Mouse (Mus musculus) limb, embryonic 10.5 days (tissue): ENCODE data around the gene Fxr2. TPM values are rescaled to one million over a fixed set of nuclear protein-coding genes. Genes with fewer than 3 reads are reported as not detected.

Experiments used
- DNase-seq: peaks from one replicate; pipeline ENCODE4 v3.0.0-alpha.2; 2017; ENCODE audit warnings: low spot score
- H3K27ac ChIP-seq: fragments of 300-500 bp; sonication (generic); 2 replicates; pipeline ENCODE4 v1.5.1; 2016; ENCODE audit warnings: mild to moderate bottlenecking
- H3K27me3 ChIP-seq: fragments of 300-500 bp; sonication (generic); 2 replicates; pipeline ENCODE4 v1.6.1; 2016; ENCODE audit warnings: low read depth, mild to moderate bottlenecking; ENCODE audit not compliant: poor library complexity, severe bottlenecking
- H3K36me3 ChIP-seq: fragments of 300-500 bp; sonication (generic); 2 replicates; pipeline ENCODE4 v1.6.1; 2016; ENCODE audit warnings: mild to moderate bottlenecking, moderate library complexity
- H3K4me1 ChIP-seq: fragments of 300-500 bp; sonication (generic); 2 replicates; pipeline ENCODE4 v1.6.1; 2016
- H3K4me3 ChIP-seq: fragments of 300-500 bp; sonication (generic); 2 replicates; pipeline ENCODE4 v1.5.1; 2016; ENCODE audit warnings: mild to moderate bottlenecking, moderate library complexity
- H3K9me3 ChIP-seq: fragments of 300-500 bp; sonication (generic); replicated peaks from 2 replicates; pipeline ENCODE4 v1.6.1; 2016; ENCODE audit warnings: mild to moderate bottlenecking
- WGBS: fragments of 180-500 bp; shearing (Covaris S2); methylation state at CpG from one replicate; pipeline ENCODE4 v1.1.7; 2016; 5-methylcytosine and 5-hydroxymethylcytosine counted together
- polyA plus RNA-seq: library from polyadenylated mRNA; unstranded; fragments of >200 nt; fragmentation: Nextera tagmentation; extraction: Ambion mirVana; gene quantifications from 2 replicates; pipeline ENCODE4 v1.2.1, GENCODE M21; 2016

Fxr2 gene
- polyA plus RNA-seq, 1 experiment from 2014 or later, result 45.4 TPM

DNA sequence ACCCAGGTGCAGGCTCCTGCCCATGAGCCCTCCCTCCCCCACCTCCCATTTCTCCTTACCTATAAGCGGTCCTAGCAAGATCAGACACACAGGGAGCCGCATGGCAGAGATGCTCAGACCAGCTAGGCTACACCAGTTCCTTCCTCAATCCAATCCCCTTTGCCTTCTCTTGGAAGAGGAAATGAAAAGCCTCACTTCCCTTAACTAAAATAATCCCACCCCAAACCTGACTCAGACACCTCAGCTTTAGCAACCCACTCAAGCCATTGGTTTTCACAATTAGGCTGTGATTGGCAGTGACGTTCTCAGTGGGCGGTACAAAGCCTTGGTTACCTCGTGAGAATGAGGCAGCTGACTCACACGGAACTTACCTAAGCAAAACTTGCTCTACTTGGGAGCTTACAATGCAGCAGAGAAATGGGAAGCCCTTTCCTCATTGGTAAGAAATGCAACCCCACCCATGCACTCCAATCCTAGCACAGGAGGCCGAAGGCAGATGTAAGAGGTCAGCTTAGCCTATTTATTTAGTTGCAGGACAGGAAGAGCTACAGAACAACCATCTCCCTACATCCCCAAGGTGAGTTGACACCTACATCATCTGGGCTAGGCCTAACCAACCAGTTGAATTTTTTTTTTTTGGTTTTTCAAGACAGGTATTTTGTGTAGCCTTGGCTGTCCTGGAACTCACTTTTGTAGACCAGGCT is 33.3 kb downstream of the Fxr2 start, which contains the start of gene Cd68:
TSS of gene Cd68 (minus strand) at position 193 of the 704 bp plus-strand sequence.
- Histone ChIP-seq H3K9me3 (no peaks in the 10 kb centered on the region), H3K4me3 (0 out of 2 replicates have a peak within 1 kb of the TSS, but pooled peaks have one; percentile 9), H3K27ac (no peak within 1 kb of the TSS), H3K27me3 (no peaks in the 10 kb centered on the region), H3K36me3 (peaks cover 83% of the 10 kb centered on the region), H3K4me1 (peaks cover 45% of the 10 kb centered on the region)
- no peak for DNase-seq
- WGBS, result 35% methylated on average over 7 of the region's 7 CpGs

DNA sequence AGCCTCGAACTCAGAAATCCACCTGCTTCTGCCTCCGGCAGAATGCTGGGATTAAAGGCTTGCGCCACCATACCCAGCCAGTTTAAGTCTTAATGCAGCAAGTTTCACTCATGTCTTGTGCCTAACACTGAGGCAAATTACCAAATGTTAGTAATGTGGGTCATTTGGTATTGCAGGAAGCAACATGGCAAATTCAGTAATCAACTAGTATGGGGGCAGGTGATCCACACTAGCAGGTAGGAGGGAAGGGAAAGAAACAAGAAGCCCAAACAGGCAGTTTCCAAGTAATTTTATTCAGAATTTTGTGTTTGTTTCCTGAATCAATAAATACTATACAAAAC is 33.8 kb downstream of the Fxr2 start:
- Histone ChIP-seq H3K4me3 (0 out of 2 replicates have a peak overlapping the region, but pooled peaks have one; percentile 9), H3K36me3 (peaks cover 84% of the 10 kb centered on the region), H3K4me1 (peaks cover 40% of the 10 kb centered on the region), H3K9me3 (no peaks in the 10 kb centered on the region), H3K27ac (no peak overlapping the region), H3K27me3 (no peaks in the 10 kb centered on the region)
- DNase-seq, result no peak
- WGBS, result 86% methylated on average over 3 of the region's 3 CpGs

DNA sequence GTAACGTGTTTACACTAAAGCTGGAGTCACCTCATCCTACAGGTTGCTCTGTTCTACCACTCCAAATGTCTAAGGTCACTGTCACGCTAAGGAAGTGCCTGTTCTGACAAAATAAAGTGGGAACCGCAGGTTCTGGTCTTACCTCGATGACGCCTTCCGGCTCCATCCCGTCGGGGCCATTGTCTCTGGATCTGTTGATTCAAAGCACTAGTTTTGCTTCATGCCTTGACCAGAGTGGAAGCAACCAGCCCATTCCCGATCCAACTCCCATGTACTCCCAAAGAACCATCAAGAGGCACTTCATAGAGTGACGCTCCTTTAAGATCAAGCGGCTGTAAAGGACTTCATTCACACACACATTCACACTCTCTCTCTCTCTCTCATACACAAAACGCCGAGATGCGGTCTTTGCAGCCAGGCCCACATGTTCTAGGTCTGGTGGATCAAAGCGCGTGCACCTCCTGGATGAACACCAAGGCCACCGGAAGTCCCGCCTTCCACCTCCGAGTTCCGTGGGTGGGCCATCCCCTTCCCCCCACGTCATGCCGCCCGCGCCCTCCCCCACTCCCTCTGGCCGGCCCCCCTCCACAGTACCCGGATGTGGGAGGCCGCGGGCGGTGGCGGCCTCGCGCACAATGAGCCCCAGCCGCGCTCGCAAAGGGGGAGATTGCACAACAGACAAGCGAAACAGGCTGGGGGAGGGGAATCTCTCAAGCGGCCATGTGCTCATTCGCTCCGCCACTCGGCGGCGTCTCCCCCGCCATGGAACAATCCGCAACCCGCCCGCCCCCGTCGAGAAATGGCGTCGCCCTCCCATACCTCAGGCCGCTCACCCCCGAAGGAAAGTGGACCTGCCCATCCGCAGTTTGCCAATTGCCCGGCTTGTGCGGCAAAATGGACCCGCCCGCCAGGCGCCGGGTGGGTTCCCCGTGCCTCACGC is 38.3 kb downstream of the Fxr2 start:
- Histone ChIP-seq H3K4me1 (peaks cover 23% of the 10 kb centered on the region), H3K36me3 (peaks cover 88% of the 10 kb centered on the region), H3K9me3 (no peaks in the 10 kb centered on the region), H3K4me3 (peak overlapping the region; percentile 98), H3K27me3 (no peaks in the 10 kb centered on the region), H3K27ac (peak overlapping the region; percentile 99)
- under 1% methylated on average over 61 of the region's 61 CpGs for WGBS
- peak; percentile 97 for DNase-seq

GRCm38 (mm10) chr11:69671726-69672124 is 38.9 kb downstream of the Fxr2 start:
- Histone ChIP-seq H3K27ac (peak overlapping the region; percentile 99), H3K27me3 (no peaks in the 10 kb centered on the region), H3K9me3 (no peaks in the 10 kb centered on the region), H3K4me3 (peak overlapping the region; percentile 98), H3K4me1 (peaks cover 23% of the 10 kb centered on the region), H3K36me3 (peaks cover 88% of the 10 kb centered on the region)
- DNase-seq, result no peak
- WGBS, result 0% methylated on average over 43 of the region's 43 CpGs

DNA sequence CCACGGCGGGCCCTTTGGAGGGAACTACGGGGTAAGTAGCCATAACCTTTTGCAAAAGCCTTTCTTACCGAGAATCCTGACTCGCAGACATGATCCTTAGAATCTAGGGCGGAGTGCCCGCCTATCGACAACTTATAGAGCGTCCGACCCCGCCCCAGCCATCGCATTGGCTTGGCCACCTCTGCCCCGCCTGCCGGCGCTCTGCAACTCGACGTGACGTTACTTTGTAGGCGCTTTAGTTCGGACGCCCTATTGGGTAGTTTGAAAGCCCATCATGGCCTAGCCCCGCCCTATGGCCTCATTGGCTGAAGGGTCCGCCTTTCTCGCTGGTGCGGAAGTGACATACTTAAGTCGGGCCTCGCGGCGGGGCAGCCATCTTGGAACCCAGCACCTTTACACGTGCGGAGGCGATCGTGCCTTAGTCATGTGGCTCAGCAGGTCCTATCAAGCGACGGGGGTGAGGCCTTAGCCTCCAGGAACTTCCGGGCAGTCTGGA is 39.5 kb downstream of the Fxr2 start, which contains the start of gene Eif4a1:
TSS of gene Eif4a1 (minus strand) at position 213 of the 496 bp plus-strand sequence.
- H3K4me3 ChIP-seq, result peak within 1 kb of the TSS; percentile 98
- H3K9me3 ChIP-seq, result no peaks in the 10 kb centered on the region
- under 1% methylated on average over 36 of the region's 36 CpGs for WGBS
- H3K27me3 ChIP-seq, result no peaks in the 10 kb centered on the region
- DNase-seq, result peak; percentile 97
- peaks cover 89% of the 10 kb centered on the region for H3K36me3 ChIP-seq
- peak within 1 kb of the TSS; percentile 99 for H3K27ac ChIP-seq
- H3K4me1 ChIP-seq, result peaks cover 23% of the 10 kb centered on the region

DNA sequence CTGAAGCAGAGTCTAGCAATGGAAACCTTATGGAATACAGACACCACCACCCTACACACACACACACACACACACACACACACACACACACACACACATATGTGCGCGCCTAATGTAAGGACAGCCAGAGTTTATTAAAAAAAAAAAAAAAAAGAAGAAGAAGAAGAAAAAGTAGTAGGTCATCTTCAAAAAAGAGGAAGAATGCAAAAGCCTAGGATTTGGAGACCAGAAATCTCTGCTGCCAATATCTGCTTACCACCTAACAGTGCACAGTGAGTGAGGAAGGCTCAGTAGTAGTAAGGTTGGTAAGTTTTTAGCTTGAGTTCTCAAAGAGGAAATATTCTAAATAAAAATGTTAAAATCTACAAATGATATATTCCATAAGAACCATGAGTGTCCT is 46.4 kb downstream of the Fxr2 start:
- DNase-seq, result no peak
- Histone ChIP-seq H3K4me1 (peaks cover 38% of the 10 kb centered on the region), H3K27me3 (no peaks in the 10 kb centered on the region), H3K4me3 (peak overlapping the region; percentile 10; the same call in 1 of the 2 replicates), H3K9me3 (no peaks in the 10 kb centered on the region), H3K27ac (no peak overlapping the region), H3K36me3 (peaks cover 64% of the 10 kb centered on the region)
- 100% methylated on average over 2 of the region's 2 CpGs for WGBS

GRCm38 (mm10) chr11:69680136-69680855 is 47.5 kb downstream of the Fxr2 start:
- peaks cover 53% of the 10 kb centered on the region for H3K36me3 ChIP-seq
- peaks cover 42% of the 10 kb centered on the region for H3K4me1 ChIP-seq
- no peaks in the 10 kb centered on the region for H3K9me3 ChIP-seq
- DNase-seq, result no peak
- H3K4me3 ChIP-seq, result peak overlapping the region; percentile 92
- H3K27ac ChIP-seq, result no peak overlapping the region
- WGBS, result 93% methylated on average over 30 of the region's 30 CpGs
- H3K27me3 ChIP-seq, result peaks cover 2% of the 10 kb centered on the region; the same call in 1 of the 2 replicates

DNA sequence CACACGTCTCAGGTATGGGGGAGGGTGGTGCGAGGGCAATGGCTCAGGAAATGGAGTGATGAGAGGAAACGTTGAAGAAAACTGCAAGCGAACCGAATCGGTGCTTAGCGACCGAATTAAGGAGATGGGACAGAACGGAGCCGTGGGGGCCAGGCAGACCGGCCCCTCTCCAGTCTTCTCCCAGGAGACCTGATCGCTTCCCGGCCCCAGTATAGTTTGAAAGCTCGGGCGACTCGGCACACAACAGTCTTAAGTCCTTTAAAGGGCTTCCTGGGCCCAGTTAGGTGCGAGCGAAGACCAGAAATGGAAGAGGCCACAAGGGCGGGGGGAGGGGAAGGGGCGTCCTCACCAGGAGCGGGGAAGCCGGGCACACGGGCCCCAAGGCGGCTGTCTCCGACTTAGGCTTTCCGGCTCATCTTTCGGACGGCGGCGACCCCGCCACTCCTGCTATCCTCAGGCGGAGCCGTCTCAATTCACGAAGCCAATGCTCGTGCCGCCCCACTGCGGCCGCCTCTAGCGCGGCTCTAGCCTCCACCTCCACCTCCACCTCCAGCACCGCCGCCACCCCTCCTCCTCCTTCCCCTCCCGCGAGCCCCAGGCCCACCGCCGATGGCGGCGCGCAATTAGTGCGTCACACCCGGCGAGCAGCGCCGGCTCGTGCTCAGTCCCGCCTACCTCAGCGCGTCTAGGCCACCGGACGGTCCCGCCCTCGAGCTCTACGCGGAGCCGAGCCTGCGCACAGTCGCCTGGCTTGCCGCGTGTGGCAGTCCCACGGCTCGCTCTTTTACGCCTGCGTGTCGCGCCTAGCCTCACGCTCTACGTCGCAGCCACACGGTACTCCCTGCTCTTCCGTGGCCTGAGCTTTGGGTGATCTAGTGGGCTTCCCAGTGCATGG is 48.8 kb downstream of the Fxr2 start, which contains the start of gene Senp3:
TSS of gene Senp3 (minus strand) at position 771 of the 895 bp plus-strand sequence.
- Histone ChIP-seq H3K36me3 (peaks cover 40% of the 10 kb centered on the region), H3K4me1 (peaks cover 46% of the 10 kb centered on the region), H3K9me3 (no peaks in the 10 kb centered on the region), H3K4me3 (peak within 1 kb of the TSS; percentile 92), H3K27ac (peak within 1 kb of the TSS; percentile 93), H3K27me3 (peaks cover 7% of the 10 kb centered on the region; the same call in 1 of the 2 replicates)
- peak; percentile 100 for DNase-seq
- WGBS, result under 1% methylated on average over 80 of the region's 80 CpGs

DNA sequence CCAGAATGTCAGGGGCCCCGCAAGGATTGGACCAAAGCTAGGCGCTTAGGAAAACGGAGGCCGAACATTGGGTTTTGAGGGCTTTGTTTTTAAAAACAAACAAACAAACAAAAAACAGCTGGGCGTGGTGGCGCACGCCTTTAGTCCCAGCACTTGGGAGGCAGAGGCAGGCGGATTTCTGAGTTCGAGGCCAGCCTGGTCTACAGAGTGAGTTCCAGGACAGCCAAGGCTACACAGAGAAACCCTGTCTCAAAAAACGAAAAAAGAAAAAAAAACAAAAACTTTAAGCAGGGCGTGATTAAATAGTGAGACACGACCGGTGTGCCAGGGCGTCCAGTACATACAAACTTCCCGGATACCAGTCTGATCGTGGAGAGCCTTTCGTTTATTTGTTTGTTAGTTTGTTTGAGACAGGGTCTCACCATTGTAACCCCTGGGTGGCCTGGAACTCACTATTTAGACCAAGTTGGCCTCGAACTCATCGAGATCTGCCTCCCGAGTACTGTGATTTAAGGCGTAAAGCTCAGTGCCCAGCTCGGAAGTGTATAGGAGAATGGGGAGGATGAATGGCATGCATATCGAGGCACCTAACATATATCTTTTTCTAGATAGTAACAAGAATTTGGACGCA is 49.5 kb downstream of the Fxr2 start:
- Histone ChIP-seq H3K9me3 (no peaks in the 10 kb centered on the region), H3K4me3 (peak overlapping the region; percentile 92), H3K27me3 (peaks cover 15% of the 10 kb centered on the region), H3K36me3 (peaks cover 32% of the 10 kb centered on the region), H3K27ac (peak overlapping the region; percentile 93), H3K4me1 (peaks cover 52% of the 10 kb centered on the region)
- WGBS, result 29% methylated on average over 24 of the region's 24 CpGs
- DNase-seq, result peak; percentile 57

GRCm38 (mm10) chr11:69682840-69683533 is 50.2 kb downstream of the Fxr2 start:
- WGBS, result 34% methylated on average over 12 of the region's 12 CpGs
- peak overlapping the region; percentile 93 for H3K27ac ChIP-seq
- no peaks in the 10 kb centered on the region for H3K9me3 ChIP-seq
- H3K4me3 ChIP-seq, result peak overlapping the region; percentile 92
- H3K36me3 ChIP-seq, result peaks cover 26% of the 10 kb centered on the region
- peaks cover 15% of the 10 kb centered on the region for H3K27me3 ChIP-seq
- peaks cover 52% of the 10 kb centered on the region for H3K4me1 ChIP-seq
- peak; percentile 93 for DNase-seq

DNA sequence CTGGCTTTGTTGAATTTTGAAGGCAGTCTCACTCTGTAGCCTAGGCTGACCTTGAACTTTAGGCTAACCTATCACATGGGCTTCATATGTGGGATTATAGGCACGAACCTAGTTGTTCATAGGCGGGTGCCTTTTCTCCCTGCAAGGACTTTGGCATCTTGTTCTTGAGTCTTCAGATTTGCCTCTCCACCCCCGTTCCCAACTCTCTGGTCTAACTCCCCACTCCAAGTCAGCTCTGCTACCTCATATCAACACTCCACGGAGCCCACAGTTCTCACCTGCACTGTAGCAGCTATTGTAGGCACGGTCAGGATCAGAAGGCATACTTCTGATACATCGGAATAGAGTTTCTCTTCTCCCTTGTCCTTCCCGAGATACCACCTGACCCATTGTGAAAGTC is 50.8 kb downstream of the Fxr2 start:
- no peak for DNase-seq
- Histone ChIP-seq H3K36me3 (peaks cover 20% of the 10 kb centered on the region), H3K27ac (peak overlapping the region; percentile 93), H3K9me3 (no peaks in the 10 kb centered on the region), H3K4me3 (no peak overlapping the region), H3K27me3 (peaks cover 15% of the 10 kb centered on the region), H3K4me1 (peaks cover 52% of the 10 kb centered on the region)
- WGBS, result 87% methylated on average over 7 of the region's 7 CpGs
